Mouse (Mus musculus) CD4-positive naive resting alpha-beta T cell, adult 57 days (primary cell): ENCODE measurements around the gene Gpr15. TPM values are rescaled to one million over a fixed set of nuclear protein-coding genes. Genes with fewer than 3 reads are reported as not detected.

Experiments used
- total RNA-seq: library from RNA; stranded (reverse); gene quantifications from one replicate; pipeline ENCODE4 v1.2.4, GENCODE M21; 2023

The Gpr15 gene
- total RNA-seq, result not detected

DNA sequence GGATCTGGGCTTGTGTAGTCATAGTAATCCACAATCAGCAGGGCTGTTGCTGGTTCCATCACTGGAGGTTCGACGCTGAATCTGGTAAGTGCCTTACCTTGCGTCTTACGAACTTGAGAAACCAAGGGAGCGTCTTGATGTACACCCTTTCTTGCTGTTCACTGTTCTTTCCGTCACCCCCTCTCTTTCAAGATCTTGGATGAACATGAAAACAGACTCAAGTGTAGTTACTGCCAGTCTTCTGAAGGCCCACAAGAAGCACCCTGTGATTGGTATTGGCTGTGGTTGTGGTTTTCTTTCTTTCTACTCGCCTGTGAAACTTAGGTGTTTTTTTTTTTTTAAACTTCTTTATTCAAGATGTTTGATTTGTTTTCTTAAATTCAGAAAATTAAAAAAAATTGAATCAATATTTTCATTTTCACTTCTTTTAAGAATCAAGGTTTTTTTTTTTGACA lies at the start of gene Gpr15:
Gene Gpr15 (minus strand): TSS at position 405 of the 455 bp plus-strand sequence.

DNA sequence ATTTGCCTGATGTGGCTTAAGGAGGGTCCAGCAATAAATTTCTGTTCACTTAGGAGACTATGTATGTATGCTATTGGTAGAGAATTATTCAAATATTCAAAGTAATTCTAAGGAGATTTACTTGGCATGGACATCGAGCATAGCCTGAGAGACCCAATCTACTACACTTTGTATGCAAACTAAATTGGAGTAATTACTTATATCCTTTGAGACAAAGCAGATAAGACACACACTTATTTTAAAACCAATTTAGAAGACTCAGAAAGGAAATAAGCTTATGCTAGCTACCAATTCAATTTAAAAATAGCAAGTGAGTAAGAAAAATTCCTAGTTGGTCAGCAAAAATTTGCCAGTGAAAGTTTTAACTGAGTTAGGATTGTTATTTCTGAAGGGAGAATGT lies 44.2 kb upstream of the Gpr15 start, which contains the start of gene Olfr172:
Gene Olfr172 (minus strand): TSS at position 101 of the 400 bp plus-strand sequence.

DNA sequence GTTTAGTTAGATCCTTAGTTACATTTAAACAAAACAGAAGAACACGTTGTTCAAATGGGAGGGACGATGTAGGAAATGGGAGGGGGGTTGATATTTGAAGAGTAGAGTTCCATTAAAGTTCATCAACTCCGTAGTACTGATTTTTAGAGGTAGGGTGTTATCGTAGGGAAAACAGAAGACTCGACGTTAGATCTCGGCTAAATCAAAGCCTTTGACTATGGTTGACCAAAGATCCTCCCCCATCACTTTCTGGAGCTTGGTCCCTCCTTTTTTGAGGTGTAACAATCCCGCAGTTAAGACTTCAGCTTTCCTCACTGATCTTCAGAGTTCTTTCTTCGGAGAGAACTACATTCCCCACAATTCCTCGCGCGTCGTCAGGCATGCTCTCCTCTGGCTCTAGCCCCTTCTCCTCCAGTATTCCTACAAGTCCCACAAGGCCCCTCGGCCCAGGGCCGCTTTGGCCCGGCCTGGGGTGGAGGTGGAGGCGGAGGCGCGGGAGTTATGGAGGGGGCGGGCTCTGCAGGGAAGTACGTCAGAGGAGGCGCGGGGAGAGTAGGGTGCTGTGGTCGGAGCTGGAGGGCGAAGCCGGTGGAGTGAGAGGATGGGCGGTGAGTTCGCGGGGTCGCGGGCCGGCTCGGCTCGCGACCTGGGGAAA lies 8.7 kb upstream of the Gpr15 start, which contains the start of gene Cldnd1:
Gene Cldnd1 (plus strand): TSS at position 434 of the 655 bp plus-strand sequence.

DNA sequence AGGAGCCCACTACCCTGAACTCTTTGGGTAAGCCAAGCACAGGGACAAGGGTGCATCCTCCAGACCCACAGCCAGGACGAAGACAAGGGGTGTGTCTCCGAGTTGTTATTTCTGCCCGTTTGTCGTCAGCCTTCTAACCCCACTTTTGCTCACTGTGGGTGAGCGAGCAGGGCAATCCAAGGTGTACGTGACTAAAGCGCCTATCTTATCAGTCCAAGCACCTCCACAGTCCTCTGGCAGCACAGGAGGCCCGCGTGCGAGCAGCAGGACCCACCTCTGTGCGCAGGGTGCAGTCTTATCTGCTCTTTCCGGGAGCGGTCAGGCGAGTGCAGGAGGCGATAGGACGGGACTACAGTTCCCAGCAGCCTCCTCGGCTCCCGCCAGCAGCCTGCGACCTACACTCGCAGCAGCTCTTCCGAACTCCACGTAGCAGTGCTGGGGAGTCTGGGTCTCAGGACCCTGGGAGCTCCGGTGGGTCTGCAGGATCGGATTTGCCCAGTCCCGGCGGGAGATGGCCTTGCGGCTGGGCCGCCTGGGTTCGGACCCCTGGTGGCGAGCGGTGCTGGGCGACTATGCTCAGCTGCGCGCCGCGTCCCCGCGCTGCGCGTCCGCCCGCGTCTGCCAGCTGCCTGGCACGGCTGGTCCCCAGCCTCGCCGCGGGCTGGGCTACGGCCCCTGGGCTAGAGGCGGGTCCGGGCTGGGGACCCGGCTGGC lies 48.8 kb downstream of the Gpr15 start, which contains the start of gene Cpox:
Gene Cpox (plus strand): TSS at position 376 of the 714 bp plus-strand sequence.

Other genes starting within 250 kb of the Gpr15 start
- gene St3gal6, start 194.8 kb downstream of the Gpr15 start, total RNA-seq, result 41.5 TPM
- gene Gm813, start 102.1 kb downstream of the Gpr15 start, total RNA-seq, result not detected
- gene E330017A01Rik, start 80.3 kb downstream of the Gpr15 start, total RNA-seq, result not detected
- gene Cpox, start 48.8 kb downstream of the Gpr15 start, total RNA-seq, result 11.1 TPM
- gene Cldnd1, start 8.8 kb upstream of the Gpr15 start, total RNA-seq, result 42.3 TPM
- gene Olfr172, start 44.1 kb upstream of the Gpr15 start, total RNA-seq, result not detected
- not detected for gene Olfr173, start 81.2 kb upstream of the Gpr15 start, total RNA-seq
- not detected for gene Olfr175-ps1, start 107.7 kb upstream of the Gpr15 start, total RNA-seq
- gene Olfr177, start 155.7 kb upstream of the Gpr15 start, total RNA-seq, result not detected
- gene Olfr178, start 173.0 kb upstream of the Gpr15 start, total RNA-seq, result not detected
- not detected for gene Olfr181, start 209.7 kb upstream of the Gpr15 start, total RNA-seq
- not detected for gene Olfr180, start 210.3 kb upstream of the Gpr15 start, total RNA-seq